15 mouse cellular contexts compared by ENCODE assay signal in the genomic region with DNA sequence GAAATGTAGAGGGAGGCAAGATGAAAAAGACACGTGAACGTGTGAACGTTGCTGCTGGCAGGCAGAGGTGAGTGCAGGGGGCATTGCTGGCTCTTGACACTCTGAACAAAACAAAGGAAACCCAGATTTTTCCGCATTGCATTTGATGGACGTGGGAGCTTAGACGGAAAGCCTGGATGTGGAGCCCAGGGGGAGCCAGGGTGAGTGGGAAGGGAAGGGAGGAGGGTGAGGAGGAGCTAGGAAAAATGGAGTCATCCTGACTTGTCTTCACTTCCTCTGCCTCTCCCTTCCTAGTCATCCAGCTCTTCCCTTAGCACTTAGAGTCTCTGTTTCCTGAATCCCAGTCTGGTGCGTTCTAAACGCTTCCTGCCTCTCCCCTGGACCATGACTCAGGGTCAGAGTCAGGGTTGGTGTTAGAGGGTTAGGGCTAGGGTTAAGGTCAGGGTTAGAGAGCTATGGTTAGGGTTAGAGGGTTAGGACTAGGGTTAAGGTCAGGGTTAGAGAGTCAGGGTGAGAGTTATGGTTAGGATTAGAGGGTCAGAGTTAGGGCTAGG.
DNase-seq lines count a peak whose midpoint lies in the region; ATAC-seq and TF ChIP-seq lines count a peak whose summit lies in the region.
"Had no signal": no experiment of that assay in that cellular context is flagged by ENCODE, and none has a peak within 500 bp of the region (broad histone marks: within the 10 kb centered on the region; RNA-seq: fewer than 3 reads in every experiment).

No protein-coding gene starts in this region.

- peaks cover 14% of the 10 kb centered on the region; the same call in 1 of the 2 replicates for H3K4me1 ChIP-seq in heart, embryonic 12.5 days (replicated peaks)
- H3K4me1 ChIP-seq in kidney, embryonic 15.5 days, result no peaks in the 10 kb centered on the region
- H3K4me1 ChIP-seq in intestine, postnatal 0 days (replicated peaks; ENCODE audit: control insufficient read depth, insufficient read depth, low read length), result no peaks in the 10 kb centered on the region
- H3K4me1 ChIP-seq: liver, embryonic 13.5 days had no signal

- H3K4me3 ChIP-seq in heart, embryonic 12.5 days, result no peak overlapping the region
- H3K4me3 ChIP-seq in kidney, embryonic 15.5 days (replicated peaks), result no peak overlapping the region
- H3K4me3 ChIP-seq in intestine, postnatal 0 days (ENCODE audit: low read depth, low read length), result no peak overlapping the region
- H3K4me3 ChIP-seq: erythroblast, embryonic 14.5 days; liver, embryonic 13.5 days had no signal

- H3K27ac ChIP-seq in heart, embryonic 12.5 days (ENCODE audit: poor library complexity, severe bottlenecking), result peak overlapping the region; percentile 53
- peak overlapping the region; percentile 3; the same call in 1 of the 2 replicates for H3K27ac ChIP-seq in kidney, embryonic 15.5 days
- H3K27ac ChIP-seq in intestine, postnatal 0 days (ENCODE audit: low read depth, low read length), result no peak overlapping the region
- H3K27ac ChIP-seq: hindbrain, postnatal 0 days; liver, embryonic 13.5 days had no signal

- DNase-seq in adrenal gland, adult 2 months, result peak; percentile 28
- DNase-seq in adrenal gland, postnatal 25 days, result no peak
- DNase-seq in 3T3-L1 (ENCODE audit: low read depth, low spot score), result peak; percentile 27
- no peak for DNase-seq in spleen, adult 18-20 months
- no peak for DNase-seq in layer of hippocampus, postnatal 10 days (ENCODE audit: low spot score in 2 of 2)
- DNase-seq: cerebellum, adult 9-11 months; layer of hippocampus, postnatal 36 days; liver, embryonic 13.5 days; thymus, adult 2 months had no signal

- no peaks in the 10 kb centered on the region for H3K27me3 ChIP-seq in heart, embryonic 12.5 days (replicated peaks)
- no peaks in the 10 kb centered on the region for H3K27me3 ChIP-seq in kidney, embryonic 15.5 days
- no peaks in the 10 kb centered on the region for H3K27me3 ChIP-seq in intestine, postnatal 0 days (replicated peaks; ENCODE audit: control insufficient read depth, insufficient read depth, low read length)
- H3K27me3 ChIP-seq: liver, embryonic 13.5 days had no signal

- TF ChIP-seq CTCF in intestine, postnatal 0 days (IDR thresholded peaks at IDR 0.05; ENCODE audit: low read depth), result no peak

- no peaks in the 10 kb centered on the region for H3K9me3 ChIP-seq in heart, embryonic 12.5 days (replicated peaks)
- H3K9me3 ChIP-seq in kidney, embryonic 15.5 days (replicated peaks), result no peaks in the 10 kb centered on the region
- H3K9me3 ChIP-seq in intestine, postnatal 0 days (ENCODE audit: control insufficient read depth), result no peaks in the 10 kb centered on the region
- H3K9me3 ChIP-seq: liver, embryonic 13.5 days had no signal

- no peak overlapping the region for H3K4me2 ChIP-seq in heart, embryonic 12.5 days
- no peak overlapping the region for H3K4me2 ChIP-seq in kidney, embryonic 15.5 days
- H3K4me2 ChIP-seq in intestine, postnatal 0 days (replicated peaks; ENCODE audit: low read depth), result no peak overlapping the region
- H3K4me2 ChIP-seq: liver, embryonic 13.5 days had no signal

- no peaks in the 10 kb centered on the region for H3K36me3 ChIP-seq in heart, embryonic 12.5 days
- no peaks in the 10 kb centered on the region for H3K36me3 ChIP-seq in kidney, embryonic 15.5 days
- no peaks in the 10 kb centered on the region for H3K36me3 ChIP-seq in intestine, postnatal 0 days (ENCODE audit: control insufficient read depth, insufficient read depth)
- H3K36me3 ChIP-seq: liver, embryonic 13.5 days had no signal

- H3K9ac ChIP-seq in heart, embryonic 12.5 days, result no peak overlapping the region
- H3K9ac ChIP-seq in kidney, embryonic 15.5 days, result no peak overlapping the region
- no peak overlapping the region for H3K9ac ChIP-seq in intestine, postnatal 0 days (ENCODE audit: low read depth, low read length)
- H3K9ac ChIP-seq: liver, embryonic 13.5 days had no signal

- ATAC-seq in heart, embryonic 12.5 days (ENCODE audit: insufficient number of reproducible peaks, low FRiP score), result peak; percentile 63
- peak; percentile 15; the same call in 1 of the 2 replicates for ATAC-seq in kidney, embryonic 15.5 days (replicated peaks; ENCODE audit: low FRiP score)
- ATAC-seq in intestine, postnatal 0 days, result no peak
- ATAC-seq: hindbrain, postnatal 0 days; midbrain, embryonic 16.5 days had no signal

- WGBS in heart, embryonic 12.5 days, result 34% methylated on average over 8 of the region's 8 CpGs
- WGBS in kidney, embryonic 15.5 days, result 26% methylated on average over 8 of the region's 8 CpGs
- 40% methylated on average over 8 of the region's 8 CpGs for WGBS in intestine, postnatal 0 days

Comparison
In these comparisons a context has a peak if more than half of its experiments do, and no peak if none do; other contexts are left out.
1. DNase-seq: peak in adrenal gland, adult 2 months (single experiment) and 3T3-L1 (single experiment); none in adrenal gland, postnatal 25 days (single experiment), spleen, adult 18-20 months (0 of 2) and layer of hippocampus, postnatal 10 days (0 of 2).